Mouse (Mus musculus) neural tube, embryonic 12.5 days (tissue): ENCODE measurements around the gene Pard3b. TPM values are rescaled to one million over a fixed set of nuclear protein-coding genes. Genes with fewer than 3 reads are reported as not detected.

Experiments
- ATAC-seq: fragments of 200-750 bp; cut with Nextera tagmentation; 2 replicates; pipeline ENCODE4 v1.8.0; 2017; ENCODE audit warnings: low read depth, mild to moderate bottlenecking, moderate TSS enrichment, moderate library complexity; ENCODE audit not compliant: low FRiP score
- H3K27ac ChIP-seq: fragments of 300-500 bp; sonication (generic); 2 replicates; pipeline ENCODE4 v1.5.1; 2016
- H3K27me3 ChIP-seq: fragments of 300-500 bp; sonication (generic); replicated peaks from 2 replicates; pipeline ENCODE4 v1.6.1; 2016; ENCODE audit warnings: mild to moderate bottlenecking
- H3K36me3 ChIP-seq: fragments of 300-500 bp; sonication (generic); 2 replicates; pipeline ENCODE4 v1.6.1; 2016; ENCODE audit warnings: mild to moderate bottlenecking
- H3K4me1 ChIP-seq: fragments of 300-500 bp; sonication (generic); 2 replicates; pipeline ENCODE4 v1.6.1; 2016
- H3K4me2 ChIP-seq: fragments of 300-500 bp; sonication (generic); replicated peaks from 2 replicates; pipeline ENCODE4 v1.6.1; 2016; ENCODE audit warnings: mild to moderate bottlenecking
- H3K4me3 ChIP-seq: fragments of 300-500 bp; sonication (generic); 2 replicates; pipeline ENCODE4 v1.5.1; 2016
- H3K9ac ChIP-seq: fragments of 300-500 bp; sonication (generic); 2 replicates; pipeline ENCODE4 v1.6.1; 2016; ENCODE audit warnings: mild to moderate bottlenecking
- H3K9me3 ChIP-seq: fragments of 300-500 bp; sonication (generic); 2 replicates; pipeline ENCODE4 v1.6.1; 2016; ENCODE audit warnings: mild to moderate bottlenecking
- WGBS: fragments of 180-500 bp; shearing (Covaris S2); methylation state at CpG from one replicate; pipeline ENCODE4 v1.1.7; 2016; 5-methylcytosine and 5-hydroxymethylcytosine counted together
- polyA plus RNA-seq: library from polyadenylated mRNA; unstranded; fragments of >200 nt; fragmentation: Nextera tagmentation; extraction: Ambion mirVana; gene quantifications from 2 replicates; pipeline ENCODE4 v1.2.1, GENCODE M21; 2016

Gene Pard3b
- polyA plus RNA-seq, 1 experiment from 2014 or later, result 19.1 TPM

GRCm38 (mm10) chr1:62631511-62632305 is 993.1 kb downstream of the Pard3b start:
- 69% methylated on average over 10 of the region's 10 CpGs for WGBS
- Histone ChIP-seq H3K27me3 (no peaks in the 10 kb centered on the region), H3K9me3 (no peaks in the 10 kb centered on the region)

GRCm38 (mm10) chr1:62632886-62633285 is 994.3 kb downstream of the Pard3b start:
- H3K27ac ChIP-seq, result no peak overlapping the region
- no peak for ATAC-seq

More at GRCm38 (mm10) chr1:62631511-62632305, 993.1 kb downstream of the Pard3b start:
- Histone ChIP-seq H3K36me3 (no peaks in the 10 kb centered on the region), H3K4me3 (no peak overlapping the region), H3K4me2 (no peak overlapping the region), H3K9ac (no peak overlapping the region), H3K4me1 (0 out of 2 replicates have a peak, but pooled peaks cover 6% of the 10 kb centered on the region), H3K27ac (no peak overlapping the region)
- no peak for ATAC-seq

GRCm38 (mm10) chr1:62635203-62635602 is 996.6 kb downstream of the Pard3b start:
- Histone ChIP-seq H3K9ac (no peak overlapping the region), H3K4me2 (no peak overlapping the region), H3K9me3 (no peaks in the 10 kb centered on the region), H3K36me3 (no peaks in the 10 kb centered on the region), H3K4me3 (no peak overlapping the region), H3K27me3 (no peaks in the 10 kb centered on the region), H3K27ac (no peak overlapping the region), H3K4me1 (0 out of 2 replicates have a peak, but pooled peaks cover 6% of the 10 kb centered on the region)
- ATAC-seq, result no peak
- WGBS, result 71% methylated on average over 6 of the region's 6 CpGs

More at GRCm38 (mm10) chr1:62632886-62633285, 994.3 kb downstream of the Pard3b start:
- Histone ChIP-seq H3K9ac (no peak overlapping the region), H3K27me3 (no peaks in the 10 kb centered on the region), H3K9me3 (no peaks in the 10 kb centered on the region), H3K36me3 (no peaks in the 10 kb centered on the region), H3K4me3 (no peak overlapping the region), H3K4me2 (no peak overlapping the region), H3K4me1 (0 out of 2 replicates have a peak, but pooled peaks cover 6% of the 10 kb centered on the region)
- WGBS, result 94% methylated on average over 2 of the region's 2 CpGs

- Histone ChIP-seq H3K4me3 (no peak overlapping the region), H3K9ac (no peak overlapping the region), H3K36me3 (no peaks in the 10 kb centered on the region), H3K4me1 (0 out of 2 replicates have a peak, but pooled peaks cover 6% of the 10 kb centered on the region), H3K27me3 (no peaks in the 10 kb centered on the region), H3K4me2 (no peak overlapping the region), H3K27ac (no peak overlapping the region), H3K9me3 (no peaks in the 10 kb centered on the region)
- 98% methylated on average over 6 of the region's 6 CpGs for WGBS
- ATAC-seq, result no peak
These were observed 998.5 kb downstream of the Pard3b start for GRCm38 (mm10) chr1:62636906-62637673.

GRCm38 (mm10) chr1:62639012-62639411 is 1000.4 kb downstream of the Pard3b start:
- Histone ChIP-seq H3K4me3 (no peak overlapping the region), H3K27ac (no peak overlapping the region), H3K4me2 (no peak overlapping the region), H3K27me3 (no peaks in the 10 kb centered on the region), H3K36me3 (no peaks in the 10 kb centered on the region), H3K9me3 (no peaks in the 10 kb centered on the region), H3K4me1 (0 out of 2 replicates have a peak, but pooled peaks cover 6% of the 10 kb centered on the region), H3K9ac (no peak overlapping the region)
- WGBS, result 89% methylated on average over 11 of the region's 11 CpGs
- no peak for ATAC-seq

- 91% methylated on average over 4 of the region's 4 CpGs for WGBS
- Histone ChIP-seq H3K4me3 (no peak overlapping the region), H3K27ac (no peak overlapping the region), H3K4me2 (no peak overlapping the region), H3K27me3 (no peaks in the 10 kb centered on the region), H3K9ac (no peak overlapping the region), H3K4me1 (0 out of 2 replicates have a peak, but pooled peaks cover 6% of the 10 kb centered on the region), H3K9me3 (no peaks in the 10 kb centered on the region), H3K36me3 (no peaks in the 10 kb centered on the region)
- ATAC-seq, result no peak
These were observed 1000.8 kb downstream of the Pard3b start for GRCm38 (mm10) chr1:62639440-62639839.

- no peak for ATAC-seq
These were observed 1006.1 kb downstream of the Pard3b start for GRCm38 (mm10) chr1:62644631-62645278.

GRCm38 (mm10) chr1:62646812-62647211 is 1008.2 kb downstream of the Pard3b start:
- WGBS, result 89% methylated on average over 2 of the region's 2 CpGs

More at GRCm38 (mm10) chr1:62644631-62645278, 1006.1 kb downstream of the Pard3b start:
- Histone ChIP-seq H3K27ac (no peak overlapping the region), H3K36me3 (no peaks in the 10 kb centered on the region), H3K9me3 (no peaks in the 10 kb centered on the region), H3K4me2 (no peak overlapping the region), H3K9ac (no peak overlapping the region), H3K4me1 (peaks cover 13% of the 10 kb centered on the region), H3K4me3 (no peak overlapping the region), H3K27me3 (no peaks in the 10 kb centered on the region)
- 54% methylated on average over 8 of the region's 8 CpGs for WGBS

GRCm38 (mm10) chr1:62648116-62648515 is 1009.5 kb downstream of the Pard3b start:
- Histone ChIP-seq H3K27ac (no peak overlapping the region), H3K4me2 (peak overlapping the region; percentile 41), H3K36me3 (no peaks in the 10 kb centered on the region)

More at GRCm38 (mm10) chr1:62646812-62647211, 1008.2 kb downstream of the Pard3b start:
- Histone ChIP-seq H3K9ac (no peak overlapping the region), H3K4me2 (no peak overlapping the region), H3K9me3 (no peaks in the 10 kb centered on the region), H3K36me3 (no peaks in the 10 kb centered on the region), H3K4me3 (no peak overlapping the region), H3K4me1 (peaks cover 13% of the 10 kb centered on the region), H3K27me3 (no peaks in the 10 kb centered on the region), H3K27ac (no peak overlapping the region)
- no peak for ATAC-seq

GRCm38 (mm10) chr1:62648591-62648990 is 1010.0 kb downstream of the Pard3b start:
- H3K27ac ChIP-seq, result no peak overlapping the region
- H3K4me2 ChIP-seq, result peak overlapping the region; percentile 41; the same call in 1 of the 2 replicates
- no peak for ATAC-seq
- 12% methylated on average over 5 of the region's 5 CpGs for WGBS
- no peaks in the 10 kb centered on the region for H3K27me3 ChIP-seq
- H3K36me3 ChIP-seq, result no peaks in the 10 kb centered on the region
- H3K9me3 ChIP-seq, result no peaks in the 10 kb centered on the region
- peaks cover 13% of the 10 kb centered on the region for H3K4me1 ChIP-seq
- H3K9ac ChIP-seq, result no peak overlapping the region
- no peak overlapping the region for H3K4me3 ChIP-seq

More at GRCm38 (mm10) chr1:62648116-62648515, 1009.5 kb downstream of the Pard3b start:
- ATAC-seq, result no peak
- Histone ChIP-seq H3K9me3 (no peaks in the 10 kb centered on the region), H3K27me3 (no peaks in the 10 kb centered on the region), H3K4me1 (peaks cover 13% of the 10 kb centered on the region), H3K4me3 (no peak overlapping the region), H3K9ac (no peak overlapping the region)
- WGBS, result 7% methylated on average over 6 of the region's 6 CpGs

GRCm38 (mm10) chr1:62650491-62650890 is 1011.9 kb downstream of the Pard3b start:
- Histone ChIP-seq H3K36me3 (no peaks in the 10 kb centered on the region), H3K9ac (no peak overlapping the region), H3K27ac (no peak overlapping the region), H3K4me3 (no peak overlapping the region), H3K4me1 (peaks cover 19% of the 10 kb centered on the region), H3K4me2 (no peak overlapping the region), H3K9me3 (no peaks in the 10 kb centered on the region), H3K27me3 (no peaks in the 10 kb centered on the region)
- no peak for ATAC-seq
- 87% methylated on average over 5 of the region's 5 CpGs for WGBS

GRCm38 (mm10) chr1:62654436-62654835 is 1015.8 kb downstream of the Pard3b start:
- Histone ChIP-seq H3K27ac (no peak overlapping the region), H3K27me3 (no peaks in the 10 kb centered on the region), H3K36me3 (no peaks in the 10 kb centered on the region), H3K4me2 (no peak overlapping the region), H3K4me3 (no peak overlapping the region), H3K9me3 (no peaks in the 10 kb centered on the region), H3K4me1 (0 out of 2 replicates have a peak, but pooled peaks cover 5% of the 10 kb centered on the region), H3K9ac (no peak overlapping the region)
- 67% methylated on average over 6 of the region's 6 CpGs for WGBS
- ATAC-seq, result no peak
